Mouse (Mus musculus): Measurements from ENCODE around the gene Nf2.

DNA sequence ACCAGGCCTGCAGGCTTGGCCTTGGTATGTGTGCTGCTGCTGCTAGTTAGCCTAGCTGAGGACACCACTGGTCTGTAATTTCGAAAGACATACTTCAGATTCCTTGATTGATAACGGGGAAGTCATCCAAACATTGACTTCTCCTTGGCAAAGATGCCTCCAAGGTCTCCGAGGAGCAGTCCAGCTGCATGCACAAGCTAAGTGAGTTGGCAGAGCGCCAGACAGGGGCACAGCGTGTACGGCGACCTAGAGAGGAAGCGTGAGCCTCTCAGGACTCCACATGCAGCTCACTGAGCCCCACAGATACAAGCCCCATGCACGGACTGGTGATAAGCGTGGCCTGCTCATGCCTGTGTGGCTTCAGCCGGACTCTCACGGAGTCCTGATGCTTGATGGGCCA is 119.7 kb downstream of the Nf2 start:
- TF ChIP-seq SRF (IDR thresholded peaks at IDR 0.05; ENCODE audit: control insufficient read depth, insufficient read length, low read depth) (no peak), POLR2A (IDR thresholded peaks at IDR 0.05; ENCODE audit: insufficient read length, low read depth) (no peak), E2F4 (IDR thresholded peaks at IDR 0.05; ENCODE audit: insufficient read depth) (no peak), MYOG (IDR thresholded peaks at IDR 0.05; ENCODE audit: control insufficient read depth in 1 of 3, insufficient read depth in 1 of 3, insufficient read length in 2 of 3, low read depth in 2 of 3) (no peak), MAX (IDR thresholded peaks at IDR 0.05; ENCODE audit: low read depth) (no peak)

Data from myocyte (in vitro differentiated cells).